Mouse (Mus musculus) right cerebral cortex, postnatal 25 days (tissue): ENCODE measurements around the gene Setd3.

Experiments
- DNase-seq: peaks from one replicate; pipeline ENCODE4 v3.0.0; 2022

The Setd3 gene

GRCm38 (mm10) chr12:108200094-108200493, 21.0 kb upstream of the Setd3 start:
- no peak for DNase-seq

DNA sequence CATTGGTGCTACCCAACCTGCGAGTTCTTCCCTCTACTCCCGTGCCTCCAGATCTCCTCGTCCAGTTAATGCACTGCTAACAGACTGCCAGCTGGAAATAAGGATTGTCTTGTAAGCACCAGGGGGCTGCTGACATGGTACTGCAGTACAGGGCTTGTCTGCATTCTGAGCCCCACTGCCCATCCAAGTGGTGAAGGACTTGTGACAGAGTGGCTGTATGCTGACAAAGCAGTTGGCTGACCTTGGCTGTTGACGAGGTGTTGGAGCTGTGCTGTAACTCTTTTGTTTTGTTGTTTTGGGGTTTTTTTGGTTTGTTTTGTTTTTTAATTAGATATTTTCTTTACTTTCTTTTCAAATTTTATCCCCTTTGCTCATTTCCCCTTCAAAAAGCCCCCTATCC, 19.3 kb upstream of the Setd3 start:
- DNase-seq = no peak

DNA sequence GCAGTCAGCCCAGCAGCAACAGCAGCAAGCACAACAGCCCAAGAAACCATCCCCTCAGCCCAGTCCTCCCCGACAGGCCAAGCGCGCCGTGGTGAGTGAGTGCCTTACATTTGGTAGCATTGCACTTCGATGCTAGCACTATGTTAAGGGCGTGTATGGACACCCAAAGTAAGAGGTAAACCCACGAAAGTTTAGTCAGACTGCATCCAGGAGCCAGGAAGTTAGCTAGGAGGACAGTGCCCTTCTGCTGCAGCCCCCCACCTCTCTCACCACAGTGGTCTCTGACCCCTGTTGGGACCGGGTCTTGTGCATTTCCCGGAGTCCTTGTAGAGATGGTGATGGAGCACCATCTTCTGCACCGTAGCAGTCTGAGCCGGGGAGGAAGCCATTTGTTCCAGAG, 16.6 kb upstream of the Setd3 start:
- DNase-seq = no peak

- DNase-seq = no peak
Observed at GRCm38 (mm10) chr12:108193878-108194277, 14.8 kb upstream of the Setd3 start.

DNA sequence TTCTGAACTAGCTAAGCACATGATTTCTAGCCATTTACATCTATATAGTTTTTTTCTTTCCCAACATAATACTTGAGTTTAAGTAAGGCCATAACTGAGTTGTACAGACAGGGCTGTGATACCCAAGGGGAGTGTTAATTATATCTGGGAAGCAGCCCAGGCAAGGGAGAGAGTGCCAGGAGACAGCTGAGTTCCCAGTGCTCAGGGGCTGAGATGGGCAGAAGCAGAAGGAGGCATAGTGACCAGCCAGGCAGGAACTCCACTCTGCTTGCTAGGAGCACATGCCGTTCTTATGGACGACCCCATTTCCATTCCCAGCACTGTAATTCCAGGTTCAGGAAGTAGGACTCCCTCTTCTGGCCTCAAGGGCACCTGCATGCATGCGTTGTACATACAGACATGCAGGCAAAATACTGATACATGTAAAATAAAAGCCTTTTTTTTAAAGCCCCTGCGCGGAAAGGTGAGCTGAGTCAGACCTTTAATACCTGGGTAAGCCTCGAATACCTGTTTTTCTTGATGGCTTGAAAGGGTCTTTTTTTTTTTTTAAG, 8.5 kb upstream of the Setd3 start:
- DNase-seq = no peak

GRCm38 (mm10) chr12:108181716-108182115, 2.6 kb upstream of the Setd3 start:
- DNase-seq = no peak

DNA sequence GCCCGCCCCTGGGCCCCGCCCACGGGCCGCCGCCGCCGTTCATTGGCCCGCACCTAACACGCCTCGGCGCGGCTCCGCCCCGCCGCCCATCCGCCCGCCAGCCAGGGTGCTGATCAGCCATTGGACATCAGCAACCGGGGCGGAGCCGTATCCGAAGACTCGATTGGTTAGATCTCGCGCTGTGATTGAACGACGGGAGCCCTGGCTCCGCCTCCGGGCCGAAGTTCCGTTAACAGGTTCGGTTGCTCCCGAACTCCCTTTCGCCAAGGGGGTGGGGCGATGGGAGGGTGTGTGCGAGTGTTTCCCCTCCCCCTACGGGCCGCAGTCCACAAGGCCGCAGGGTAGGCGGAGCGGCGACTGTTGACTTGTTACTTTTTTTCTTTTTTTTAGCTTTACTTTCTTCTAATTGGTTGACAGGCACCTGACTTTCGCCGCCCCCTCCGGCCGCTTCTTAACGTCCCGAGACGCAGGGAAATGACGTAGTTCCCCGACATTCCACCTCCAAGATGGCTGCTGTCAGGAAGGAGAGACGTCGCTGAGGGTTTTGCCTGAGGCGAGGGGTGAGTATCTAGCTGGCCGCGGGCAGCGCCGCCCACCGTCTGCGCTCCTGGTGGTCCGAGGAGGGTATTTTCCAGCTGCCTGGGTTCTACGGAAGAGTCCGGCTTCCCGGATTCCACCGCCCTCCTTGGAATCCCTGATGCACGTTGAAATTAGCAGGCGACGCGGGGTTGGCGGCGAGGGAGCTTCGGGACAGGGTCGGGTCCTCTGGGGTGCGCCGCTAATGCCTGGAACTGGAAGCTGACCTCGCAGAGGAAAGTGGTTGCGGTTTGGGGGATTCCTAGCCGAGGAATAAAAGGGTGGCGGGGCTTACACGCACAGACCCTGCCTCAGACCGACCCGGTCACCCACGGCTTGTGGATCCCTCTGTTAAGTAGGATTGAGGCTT, 480 bp upstream of the Setd3 start, which contains the start of gene Ccnk:
Gene Ccnk (plus strand): TSS at position 259 of the 946 bp plus-strand sequence.
- peak; percentile 99 for DNase-seq

GRCm38 (mm10) chr12:108178331-108179245, 526 bp downstream of the Setd3 start:
- DNase-seq = peak; percentile 70

GRCm38 (mm10) chr12:108176366-108176765, 2.7 kb downstream of the Setd3 start:
- no peak for DNase-seq

DNA sequence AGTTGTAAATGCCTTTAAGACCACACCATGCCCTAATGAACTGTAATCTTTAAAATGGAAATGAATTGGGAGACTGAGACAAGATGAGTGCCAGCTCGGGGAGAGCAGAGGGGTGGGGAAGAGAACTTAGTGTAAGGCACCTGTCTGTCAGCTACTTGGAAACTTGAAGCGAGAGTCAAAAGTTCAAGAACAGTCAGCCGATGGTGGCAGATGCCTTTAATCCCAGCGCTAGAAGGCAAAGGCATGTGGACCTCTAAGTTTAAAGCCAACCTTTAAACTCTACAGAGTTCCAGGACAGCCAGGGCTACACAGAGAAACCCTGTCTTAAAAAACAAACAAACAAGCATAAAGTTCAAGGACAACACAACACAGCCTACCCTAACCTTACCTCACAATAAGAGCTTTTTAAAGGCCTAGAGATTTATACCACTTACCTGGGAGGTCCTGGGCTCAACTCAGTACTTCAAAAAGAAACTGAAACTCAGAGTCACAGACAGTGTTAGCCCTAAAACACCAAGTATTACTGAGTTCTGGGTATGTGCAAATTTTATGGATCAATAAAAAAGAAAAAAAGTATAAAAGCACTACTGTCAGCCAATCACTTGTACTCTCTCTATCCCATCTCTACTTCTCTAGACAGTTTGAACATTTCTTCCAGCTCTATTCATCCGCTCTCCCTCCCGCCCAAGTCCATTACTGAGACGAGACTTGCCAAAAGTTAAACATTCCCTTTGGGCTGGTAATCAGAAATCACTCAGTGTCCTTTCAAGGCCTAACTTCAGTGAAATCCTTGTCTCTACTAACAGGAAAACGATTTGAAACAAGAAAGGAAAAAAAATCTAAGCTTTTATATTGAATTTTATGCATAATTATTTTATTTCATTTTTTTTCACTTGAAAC, 4.3 kb downstream of the Setd3 start:
- no peak for DNase-seq

- no peak for DNase-seq
Observed at GRCm38 (mm10) chr12:108172639-108173038, 6.5 kb downstream of the Setd3 start.

GRCm38 (mm10) chr12:108171336-108171735, 7.8 kb downstream of the Setd3 start:
- DNase-seq = no peak

DNA sequence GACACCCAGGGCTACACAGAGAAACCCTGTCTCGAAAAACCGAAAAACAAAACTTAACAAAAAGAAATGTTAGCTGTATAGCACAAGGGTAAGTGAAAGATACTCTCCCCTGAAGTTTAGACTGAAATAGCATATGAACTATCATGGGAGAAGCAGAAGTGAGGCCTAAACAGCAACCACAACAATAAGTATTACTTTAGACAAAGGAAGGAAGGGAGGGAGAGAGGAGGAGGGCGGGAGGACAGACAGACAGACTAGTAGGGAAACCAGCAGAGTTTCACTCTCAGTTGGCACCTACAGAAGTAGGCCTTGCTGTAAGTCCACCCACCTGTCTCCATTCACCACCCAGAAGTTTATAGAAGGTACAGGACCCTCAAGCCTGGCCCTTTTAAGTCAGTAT, 8.6 kb downstream of the Setd3 start:
- DNase-seq = no peak

GRCm38 (mm10) chr12:108168909-108169308, 10.2 kb downstream of the Setd3 start:
- DNase-seq = no peak

- DNase-seq = no peak
Observed at GRCm38 (mm10) chr12:108163706-108164105, 15.4 kb downstream of the Setd3 start.

DNA sequence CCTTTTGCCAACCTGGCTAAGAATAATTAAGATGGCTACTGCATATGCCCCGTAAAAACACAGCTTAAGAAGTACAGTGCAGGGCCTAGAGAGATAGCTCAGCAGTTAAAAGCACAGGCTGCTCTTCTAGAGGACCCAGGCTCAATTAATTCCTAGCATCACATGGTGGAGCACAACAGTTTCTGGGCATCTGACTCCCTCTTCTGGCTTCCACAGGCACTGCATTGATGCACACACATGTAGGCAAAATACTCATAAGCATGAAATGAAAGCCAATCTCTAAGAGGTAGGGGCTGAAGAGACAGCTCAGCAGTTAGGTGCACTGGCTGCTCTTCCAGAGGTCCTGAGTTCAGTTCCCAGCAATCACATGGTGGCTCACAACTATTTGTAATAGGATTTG, 17.1 kb downstream of the Setd3 start:
- DNase-seq = no peak

DNA sequence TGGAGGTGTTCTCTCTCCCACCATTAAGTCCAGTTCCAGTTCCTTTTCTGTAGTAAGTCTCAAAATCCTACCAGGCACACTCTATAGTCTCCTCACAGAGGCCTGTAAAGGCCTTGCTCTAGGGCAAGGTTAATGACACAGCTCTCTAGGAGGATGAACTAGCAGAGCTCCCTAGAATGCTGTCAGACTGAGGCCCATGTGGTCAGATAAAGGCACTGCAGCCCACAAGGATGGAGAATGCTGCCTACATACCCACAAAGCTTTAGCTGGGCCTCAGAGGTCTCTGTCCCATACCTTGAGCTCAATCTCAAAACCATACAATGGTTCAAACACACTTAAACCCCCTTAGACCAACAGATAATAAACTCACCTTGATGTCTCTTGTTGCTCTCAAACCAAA, 19.3 kb downstream of the Setd3 start:
- DNase-seq = no peak

GRCm38 (mm10) chr12:108152743-108153142, 26.4 kb downstream of the Setd3 start:
- DNase-seq = no peak

DNA sequence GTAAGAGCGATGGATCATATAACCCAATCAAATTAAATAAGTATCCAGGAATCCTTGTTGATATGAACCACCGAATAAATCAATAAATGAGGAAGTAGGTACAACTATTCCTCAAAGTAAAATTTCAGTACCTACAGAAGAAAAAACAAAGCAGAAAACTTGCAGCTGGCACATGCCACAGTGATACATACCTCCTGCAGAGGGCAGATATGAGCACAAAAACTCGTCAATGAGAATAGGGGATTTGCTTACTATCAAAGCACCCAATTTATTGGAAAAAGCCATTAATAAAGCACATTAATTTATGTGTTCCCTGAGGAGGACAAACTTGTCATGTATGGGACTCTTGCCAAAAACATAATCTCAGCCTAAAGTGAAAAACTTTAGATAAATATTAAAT, 29.4 kb downstream of the Setd3 start:
- DNase-seq = no peak

DNA sequence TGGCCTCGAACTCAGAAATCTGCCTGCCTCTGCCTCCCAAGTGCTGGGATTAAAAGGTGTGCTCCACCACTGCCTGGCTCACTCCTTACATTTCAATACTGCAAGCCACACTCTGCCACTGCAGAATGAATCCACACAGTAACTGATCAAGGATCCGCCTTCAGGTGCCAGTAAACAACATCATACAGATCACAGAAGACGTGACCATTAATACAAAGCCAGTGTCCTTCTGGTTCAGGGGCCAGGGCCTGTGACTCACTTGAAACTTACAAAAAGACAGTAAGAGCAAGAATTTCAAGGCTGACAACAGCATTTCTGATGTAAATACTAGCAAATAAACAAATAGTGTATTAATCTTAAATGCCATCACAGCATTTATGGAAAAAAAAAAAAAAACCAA, 33.9 kb downstream of the Setd3 start:
- no peak for DNase-seq

- DNase-seq = no peak
Observed at GRCm38 (mm10) chr12:108143624-108144498, 35.3 kb downstream of the Setd3 start.
